Mouse (Mus musculus) C2C12 (cell line): ENCODE data around the gene Ppp4r1.

Experiments
- CEBPB ChIP-seq: IDR thresholded peaks from one replicate; pipeline ENCODE4 v1.6.1; 2011; ENCODE audit warnings: low read depth, mild to moderate bottlenecking, control low read depth, moderate library complexity
- CTCF ChIP-seq: IDR thresholded peaks from one replicate; pipeline ENCODE4 v1.5.1; 2011; ENCODE audit not compliant: control insufficient read depth, insufficient read depth, insufficient read length
- MAX ChIP-seq: IDR thresholded peaks from one replicate; pipeline ENCODE4 v1.6.1; 2011; ENCODE audit warnings: mild to moderate bottlenecking, control low read depth
- MYOD1 ChIP-seq: IDR thresholded peaks from one replicate; pipeline ENCODE4 v1.6.1; 2011; ENCODE audit warnings: low read depth; ENCODE audit not compliant: control insufficient read depth, insufficient read length
- MYOG ChIP-seq: IDR thresholded peaks from one replicate; pipeline ENCODE4 v1.6.1; 2011; ENCODE audit not compliant: control insufficient read depth, insufficient read length; ENCODE audit errors: extremely low read depth
- USF1 ChIP-seq: IDR thresholded peaks from one replicate; pipeline ENCODE4 v1.6.1; 2011; ENCODE audit warnings: low read depth, mild to moderate bottlenecking, control low read depth, moderate library complexity

GRCm38 (mm10) chr17:65777461-65777860 lies 4.9 kb upstream of the Ppp4r1 start:
- TF ChIP-seq CTCF, result no peak
- TF ChIP-seq USF1, result no peak
- TF ChIP-seq MAX, result no peak
- TF ChIP-seq MYOG, result no peak
- no peak for TF ChIP-seq MYOD1
- TF ChIP-seq CEBPB, result no peak
